Mouse (Mus musculus) stomach, postnatal 0 days (tissue): ENCODE data around the gene Hcrt. TPM values are rescaled to one million over a fixed set of nuclear protein-coding genes. Genes with fewer than 3 reads are reported as not detected.

Experiments
- ATAC-seq: fragments of 200-750 bp; cut with Nextera tagmentation; 2 replicates; pipeline ENCODE4 v1.8.0; 2017; ENCODE audit not compliant: low FRiP score, low TSS enrichment
- DNase-seq: peaks from one replicate; pipeline ENCODE4 v3.0.0-alpha.2; 2016; ENCODE audit warnings: low spot score
- H3K27ac ChIP-seq: fragments of 300-500 bp; sonication (generic); replicated peaks from 2 replicates; pipeline ENCODE4 v1.5.1; 2014; ENCODE audit warnings: mild to moderate bottlenecking, control low read depth
- H3K27me3 ChIP-seq: fragments of 300-500 bp; sonication (generic); 2 replicates; pipeline ENCODE4 v1.6.1; 2014; ENCODE audit warnings: low read length; ENCODE audit not compliant: control insufficient read depth, insufficient read depth
- H3K36me3 ChIP-seq: fragments of 300-500 bp; sonication (generic); 2 replicates; pipeline ENCODE4 v1.6.1; 2014; ENCODE audit warnings: low read length, mixed read lengths; ENCODE audit not compliant: control insufficient read depth, insufficient read depth
- H3K4me1 ChIP-seq: fragments of 300-500 bp; sonication (generic); replicated peaks from 2 replicates; pipeline ENCODE4 v1.6.1; 2014; ENCODE audit warnings: antibody characterized with exemption; ENCODE audit not compliant: control insufficient read depth, insufficient read depth
- H3K4me2 ChIP-seq: fragments of 300-500 bp; sonication (generic); replicated peaks from 2 replicates; pipeline ENCODE4 v1.6.1; 2014; ENCODE audit warnings: low read depth, mild to moderate bottlenecking, control low read depth, moderate library complexity
- H3K4me3 ChIP-seq: fragments of 300-500 bp; sonication (generic); 2 replicates; pipeline ENCODE4 v1.5.1; 2014; ENCODE audit warnings: low read depth, low read length, control low read depth
- H3K9ac ChIP-seq: fragments of 300-500 bp; sonication (generic); 2 replicates; pipeline ENCODE4 v1.6.1; 2014; ENCODE audit warnings: mild to moderate bottlenecking, low read length, control low read depth, mixed read lengths
- H3K9me3 ChIP-seq: fragments of 300-500 bp; sonication (generic); 2 replicates; pipeline ENCODE4 v1.6.1; 2016; ENCODE audit warnings: low read length; ENCODE audit not compliant: control insufficient read depth
- CTCF ChIP-seq: IDR thresholded peaks from 2 replicates; pipeline ENCODE4 v1.5.1; 2016; ENCODE audit warnings: antibody characterized with exemption, low read depth, mild to moderate bottlenecking, moderate library complexity
- EP300 ChIP-seq: optimal IDR thresholded peaks from 2 replicates; pipeline ENCODE3; 2016; ENCODE audit warnings: antibody characterized with exemption
- WGBS: fragments of 180-500 bp; shearing (Covaris S2); extraction: QIAGEN DNeasy Blood & Tissue Kit; methylation state at CpG from one replicate; pipeline ENCODE4 v1.1.7; 2014; 5-methylcytosine and 5-hydroxymethylcytosine counted together
- polyA plus RNA-seq: library from polyadenylated mRNA; unstranded; fragments of >200 nt; fragmentation: Nextera tagmentation; extraction: Ambion mirVana; gene quantifications from 2 replicates; pipeline ENCODE4 v1.2.1, GENCODE M21; 2015

The Hcrt gene
- polyA plus RNA-seq, 1 experiment from 2014 or later = not detected

DNA sequence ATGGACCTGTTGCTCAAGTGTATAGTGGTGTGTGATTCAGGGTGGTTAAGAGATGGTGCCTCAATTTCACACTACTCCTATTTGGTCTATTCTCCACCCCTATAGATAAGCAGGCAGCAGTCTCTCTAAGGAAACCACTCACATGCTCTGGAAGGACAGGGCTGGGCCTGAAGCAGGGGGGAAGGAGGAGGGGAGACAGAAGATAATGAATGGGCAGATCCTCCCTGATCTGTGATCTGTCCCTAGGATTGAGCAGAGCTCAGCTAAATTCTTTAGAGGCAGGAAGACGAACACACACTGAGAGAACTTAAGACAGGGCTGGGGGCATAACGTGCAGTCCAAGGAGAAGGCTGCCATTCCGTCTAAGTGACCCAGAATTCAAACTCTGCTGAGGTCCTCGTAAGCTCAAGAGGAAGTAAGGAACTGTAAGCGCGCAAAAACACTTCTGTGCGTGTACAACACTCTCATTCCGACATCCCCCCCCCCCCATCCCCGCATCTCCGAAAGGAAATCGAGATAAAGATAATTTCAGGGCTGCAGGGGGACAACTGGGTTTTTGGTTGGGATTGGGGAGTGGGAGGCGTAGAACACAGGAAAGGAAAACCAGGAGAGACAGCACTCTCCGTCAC is 25.5 kb downstream of the Hcrt start:
- H3K4me2 ChIP-seq = peak overlapping the region; percentile 78
- under 1% methylated on average over 13 of the region's 13 CpGs for WGBS
- H3K27me3 ChIP-seq = no peaks in the 10 kb centered on the region
- H3K9ac ChIP-seq = peak overlapping the region; percentile 98
- no peaks in the 10 kb centered on the region for H3K36me3 ChIP-seq
- 0 out of 2 replicates have a peak, but pooled peaks cover 6% of the 10 kb centered on the region for H3K4me1 ChIP-seq
- TF ChIP-seq CTCF (no peak), EP300 (no peak)
- peak overlapping the region; percentile 91 for H3K27ac ChIP-seq
- H3K9me3 ChIP-seq = no peaks in the 10 kb centered on the region
- H3K4me3 ChIP-seq = peak overlapping the region; percentile 98
- DNase-seq = no peak
- ATAC-seq = no peak

DNA sequence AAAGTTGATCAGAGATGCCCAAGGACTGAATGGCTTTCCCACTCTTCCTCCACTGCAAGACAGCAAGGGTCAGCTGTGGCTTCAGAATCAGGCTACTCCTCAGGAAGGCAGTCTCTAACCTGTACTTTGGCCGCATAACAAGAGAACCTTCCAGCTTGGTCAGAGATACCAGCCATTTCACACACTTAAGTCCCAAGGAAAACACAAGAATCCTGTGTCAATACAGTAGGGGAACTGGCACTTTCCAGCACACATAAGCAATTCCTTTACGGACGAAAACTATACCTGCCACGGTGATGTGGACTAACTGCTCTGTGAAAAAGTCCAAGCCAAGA is 26.0 kb downstream of the Hcrt start:
- no peak for TF ChIP-seq CTCF
- no peak for TF ChIP-seq EP300

DNA sequence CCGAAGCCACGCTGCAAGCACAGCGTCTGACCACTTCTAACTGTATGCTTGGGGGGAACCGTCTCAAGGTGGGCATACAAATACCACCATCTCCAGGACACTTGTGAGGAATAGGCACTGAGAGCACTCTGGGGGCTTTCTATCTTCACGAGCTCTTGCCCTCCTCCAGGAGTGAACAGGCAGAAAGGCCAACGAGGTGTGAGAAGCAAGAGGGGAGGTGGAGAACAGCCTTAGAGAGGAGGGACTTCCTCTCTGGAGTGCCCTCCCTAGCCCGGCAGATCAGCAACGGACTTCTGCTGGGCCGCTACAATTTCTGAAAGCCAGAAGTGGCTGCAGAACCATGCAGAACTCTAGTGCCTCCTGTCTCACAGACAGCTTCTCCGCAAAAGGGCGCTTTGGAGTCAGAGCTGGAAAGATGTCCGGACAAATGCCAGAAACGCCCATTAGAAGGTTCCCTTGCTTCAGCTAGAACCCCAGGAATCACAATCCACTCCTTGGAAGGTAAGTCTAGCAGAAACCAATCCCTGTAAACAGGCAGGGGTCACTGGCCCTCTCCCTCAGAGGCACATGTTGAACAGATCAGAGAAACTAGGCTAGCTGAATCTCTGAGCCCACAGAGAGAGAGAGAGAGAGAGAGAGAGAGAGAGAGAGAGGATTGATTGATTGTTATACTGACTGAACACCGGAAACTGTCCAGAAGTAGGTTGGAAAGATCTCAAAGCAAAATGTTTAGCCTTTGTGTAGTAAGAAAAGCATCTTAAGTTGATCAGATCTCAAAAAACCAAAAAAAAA is 26.6 kb downstream of the Hcrt start:
- Histone ChIP-seq H3K4me3 (peak overlapping the region; percentile 8; the same call in 1 of the 2 replicates), H3K27ac (0 out of 2 replicates have a peak overlapping the region, but pooled peaks have one; percentile 40), H3K4me1 (0 out of 2 replicates have a peak, but pooled peaks cover 6% of the 10 kb centered on the region), H3K27me3 (no peaks in the 10 kb centered on the region), H3K9ac (0 out of 2 replicates have a peak overlapping the region, but pooled peaks have one; percentile 27), H3K36me3 (no peaks in the 10 kb centered on the region), H3K4me2 (peak overlapping the region; percentile 34), H3K9me3 (no peaks in the 10 kb centered on the region)
- 71% methylated on average over 14 of the region's 14 CpGs for WGBS
- TF ChIP-seq CTCF (no peak), EP300 (no peak)
- ATAC-seq (no peak), DNase-seq (no peak)

More for the DNA sequence above, 26.0 kb downstream of the Hcrt start:
- H3K4me2 ChIP-seq = peak overlapping the region; percentile 78
- peak overlapping the region; percentile 98 for H3K9ac ChIP-seq
- ATAC-seq (no peak), DNase-seq (no peak)
- H3K36me3 ChIP-seq = no peaks in the 10 kb centered on the region
- 0 out of 2 replicates have a peak, but pooled peaks cover 6% of the 10 kb centered on the region for H3K4me1 ChIP-seq
- no peaks in the 10 kb centered on the region for H3K9me3 ChIP-seq
- peak overlapping the region; percentile 98 for H3K4me3 ChIP-seq
- WGBS = 39% methylated on average over 4 of the region's 4 CpGs
- H3K27me3 ChIP-seq = no peaks in the 10 kb centered on the region
- H3K27ac ChIP-seq = no peak overlapping the region

DNA sequence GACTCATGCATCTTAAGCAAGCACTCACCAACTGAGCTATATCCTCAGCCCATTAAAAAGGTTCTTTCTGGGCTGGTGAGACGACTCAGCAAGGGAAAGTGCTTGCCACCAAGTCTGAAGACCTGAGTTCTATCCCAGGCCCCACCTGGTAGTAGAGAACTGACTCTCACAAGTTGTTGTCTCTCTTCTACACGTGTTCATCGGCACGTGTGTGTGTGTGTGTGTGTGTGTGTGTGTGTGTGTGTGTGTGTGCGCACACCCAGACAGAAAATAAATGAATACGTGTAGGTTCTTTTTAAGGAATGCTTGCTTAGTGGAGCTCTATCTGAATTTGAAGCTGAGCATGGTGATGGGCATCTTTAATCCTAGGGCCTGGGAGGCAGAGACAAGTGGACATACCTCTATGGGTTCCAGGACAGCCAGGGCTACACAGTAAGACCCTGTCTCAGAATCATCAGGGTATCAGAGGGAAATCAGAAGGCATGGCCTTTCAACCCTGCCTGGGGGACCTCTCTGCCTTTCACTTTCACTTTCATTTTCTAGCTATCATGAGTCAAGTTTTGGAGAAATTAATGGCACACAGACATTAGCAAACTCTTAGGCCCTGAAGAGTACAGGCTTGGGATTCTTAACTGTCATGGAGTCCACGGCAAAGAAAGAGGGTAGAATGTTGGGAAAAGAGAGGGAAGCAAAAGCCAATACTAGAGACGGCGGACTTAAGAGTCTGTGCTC is 27.4 kb downstream of the Hcrt start:
- Histone ChIP-seq H3K4me1 (0 out of 2 replicates have a peak, but pooled peaks cover 6% of the 10 kb centered on the region), H3K36me3 (no peaks in the 10 kb centered on the region), H3K27me3 (no peaks in the 10 kb centered on the region), H3K4me2 (peak overlapping the region; percentile 34), H3K9me3 (no peaks in the 10 kb centered on the region), H3K9ac (0 out of 2 replicates have a peak overlapping the region, but pooled peaks have one; percentile 27), H3K27ac (no peak overlapping the region), H3K4me3 (no peak overlapping the region)
- no peak for DNase-seq
- no peak for ATAC-seq
- TF ChIP-seq EP300 (no peak), CTCF (no peak)
- WGBS = 82% methylated on average over 9 of the region's 9 CpGs

DNA sequence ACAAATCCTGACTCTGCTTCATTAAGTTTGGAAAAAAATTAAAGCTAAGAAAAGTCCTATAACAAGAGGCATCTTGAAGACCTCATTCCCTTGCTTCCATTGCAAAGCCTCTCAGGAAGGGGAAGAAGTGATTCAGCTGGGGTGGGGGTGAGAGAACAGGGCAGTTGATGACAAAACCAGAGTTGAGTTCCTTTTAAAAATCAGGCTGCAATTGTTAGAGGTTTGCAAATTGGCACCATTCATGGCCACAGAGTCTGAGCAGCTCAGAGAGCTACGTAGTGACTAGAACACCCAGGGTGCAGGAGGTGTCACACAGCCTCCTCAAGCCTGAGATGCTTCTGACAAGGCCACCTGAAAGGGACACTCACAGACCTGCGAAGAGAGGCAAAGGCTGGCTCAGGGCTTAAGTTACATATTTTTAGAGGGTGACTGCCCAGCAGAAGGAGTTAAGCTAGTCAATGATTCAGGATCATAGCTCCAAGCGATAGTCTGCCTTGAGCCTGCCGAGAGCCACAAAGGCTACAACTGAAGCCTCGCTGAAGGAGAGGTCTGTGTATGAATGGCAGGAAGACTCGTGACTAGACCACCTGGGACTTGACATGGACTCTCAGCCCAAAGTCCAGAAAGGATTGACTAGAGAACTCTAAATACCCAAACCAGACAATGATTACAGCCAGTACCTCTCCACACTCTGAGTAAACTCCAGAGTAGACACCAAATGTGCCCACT is 32.1 kb downstream of the Hcrt start:
- H3K9me3 ChIP-seq = no peaks in the 10 kb centered on the region
- H3K36me3 ChIP-seq = peaks cover 4% of the 10 kb centered on the region; the same call in 1 of the 2 replicates
- WGBS = 89% methylated on average over 6 of the region's 6 CpGs
- no peak overlapping the region for H3K9ac ChIP-seq
- H3K4me3 ChIP-seq = no peak overlapping the region
- no peaks in the 10 kb centered on the region for H3K4me1 ChIP-seq
- ATAC-seq (no peak), DNase-seq (no peak)
- H3K27me3 ChIP-seq = no peaks in the 10 kb centered on the region
- no peak overlapping the region for H3K4me2 ChIP-seq
- no peak overlapping the region for H3K27ac ChIP-seq
- no peak for TF ChIP-seq CTCF
- no peak for TF ChIP-seq EP300
